Mouse (Mus musculus) heart, adult 2 months (tissue): ENCODE data around the gene Tfb1m. TPM values are rescaled to one million over a fixed set of nuclear protein-coding genes. Genes with fewer than 3 reads are reported as not detected.

Experiments
- DNase-seq, 2 experiments: peaks; one replicate each; pipeline ENCODE4 v3.0.0; 2021
- H3K27ac ChIP-seq: fragments of 200-600 bp; 2 replicates; pipeline ENCODE4 v1.8.1; 2022
- H3K27me3 ChIP-seq: fragments of 200-500 bp; 2 replicates; pipeline ENCODE4 v1.6.1; 2012; ENCODE audit warnings: mild to moderate bottlenecking, low read length, inconsistent platforms, mixed read lengths; ENCODE audit not compliant: control insufficient read depth, insufficient read depth
- H3K36me3 ChIP-seq: fragments of 200-500 bp; 2 replicates; pipeline ENCODE4 v1.6.1; 2012; ENCODE audit warnings: low read length, inconsistent platforms; ENCODE audit not compliant: control insufficient read depth, insufficient read depth
- H3K4me1 ChIP-seq: fragments of 200-500 bp; 2 replicates; pipeline ENCODE4 v1.6.1; 2011; ENCODE audit warnings: low read length; ENCODE audit not compliant: control insufficient read depth, insufficient read depth
- H3K4me3 ChIP-seq: fragments of 200-600 bp; 2 replicates; pipeline ENCODE4 v1.8.1; 2022
- H3K79me2 ChIP-seq: fragments of 200-500 bp; replicated peaks from 2 replicates; pipeline ENCODE4 v1.6.1; 2012; ENCODE audit warnings: mild to moderate bottlenecking, inconsistent platforms, low read length, moderate library complexity, mixed read lengths; ENCODE audit not compliant: control insufficient read depth, insufficient read depth
- H3K9ac ChIP-seq: fragments of 200-500 bp; 2 replicates; pipeline ENCODE4 v1.6.1; 2012; ENCODE audit warnings: low read depth, mild to moderate bottlenecking, control low read depth, inconsistent platforms, low read length, mixed read lengths
- CTCF ChIP-seq: fragments of 200-600 bp; IDR thresholded peaks from 2 replicates; pipeline ENCODE4 v1.8.1; 2022; ENCODE audit warnings: antibody characterized with exemption, mild to moderate bottlenecking, moderate library complexity
- EP300 ChIP-seq: fragments of 200-500 bp; IDR thresholded peaks from 2 replicates; pipeline ENCODE4 v1.6.1; 2011; ENCODE audit warnings: low read depth, low read length, control low read depth; ENCODE audit not compliant: insufficient read depth
- POLR2A ChIP-seq: fragments of 200-500 bp; IDR thresholded peaks from 2 replicates; pipeline ENCODE4 v1.6.1; 2011; ENCODE audit warnings: mild to moderate bottlenecking, low read depth, low read length, control low read depth; ENCODE audit not compliant: insufficient read depth
- WGBS: fragments of 180-500 bp; shearing (Covaris S2); methylation state at CpG from one replicate; pipeline ENCODE4 v1.1.7; 2018; 5-methylcytosine and 5-hydroxymethylcytosine counted together
- intact Hi-C: fragments of 180-260 bp; cut with DNase I; formaldehyde crosslinking; loops from one replicate; pipeline ENCODE4 v1.15.1; 2025
- polyA plus RNA-seq: library from polyadenylated mRNA; depleted of rRNA; stranded (reverse); fragments of >200 nt; gene quantifications from 2 replicates; pipeline ENCODE4 v1.2.3, GENCODE M21; 2012
- total RNA-seq, 2 experiments: library from RNA; stranded (reverse); gene quantifications; 2 replicates each; pipeline ENCODE4 v1.2.3; 2021

Gene Tfb1m
- total and polyA plus RNA-seq, 3 experiments: 4.8 to 11.0 (median 9.7) TPM

GRCm38 (mm10) chr17:3541033-3541432 lies 16.5 kb downstream of the Tfb1m start:
- Histone ChIP-seq H3K4me1 (no peaks in the 10 kb centered on the region), H3K36me3 (no peaks in the 10 kb centered on the region; the same call in 1 of the 2 replicates), H3K9ac (no peak overlapping the region), H3K4me3 (no peak overlapping the region), H3K27me3 (no peaks in the 10 kb centered on the region), H3K27ac (no peak overlapping the region), H3K79me2 (no peaks in the 10 kb centered on the region)
- WGBS: 85% methylated on average over 5 of the region's 5 CpGs
- intact Hi-C loops: no loop called here
- no peak for TF ChIP-seq POLR2A
- no peak for DNase-seq

GRCm38 (mm10) chr17:3540304-3540703 lies 17.3 kb downstream of the Tfb1m start:
- H3K4me1 ChIP-seq: no peaks in the 10 kb centered on the region
- intact Hi-C loops: no loop called here
- no peaks in the 10 kb centered on the region for H3K79me2 ChIP-seq
- no peaks in the 10 kb centered on the region; the same call in 1 of the 2 replicates for H3K36me3 ChIP-seq
- H3K27me3 ChIP-seq: no peaks in the 10 kb centered on the region
- no peak for TF ChIP-seq POLR2A
- no peak for TF ChIP-seq EP300
- no peak for TF ChIP-seq CTCF
- no peak for DNase-seq
- no peak overlapping the region for H3K27ac ChIP-seq
- H3K4me3 ChIP-seq: no peak overlapping the region
- no peak overlapping the region for H3K9ac ChIP-seq
- WGBS: 82% methylated on average over 2 of the region's 2 CpGs

- TF ChIP-seq POLR2A (no peak), CTCF (peak; percentile 67), EP300 (no peak)
- Histone ChIP-seq H3K4me1 (no peaks in the 10 kb centered on the region), H3K27ac (no peak overlapping the region), H3K79me2 (no peaks in the 10 kb centered on the region), H3K36me3 (no peaks in the 10 kb centered on the region), H3K27me3 (no peaks in the 10 kb centered on the region), H3K9ac (no peak overlapping the region), H3K4me3 (no peak overlapping the region)
- intact Hi-C loops: no loop called here
- 51% methylated on average over 1 of the region's 1 CpGs for WGBS
- no peak for DNase-seq
These were observed 24.2 kb downstream of the Tfb1m start for GRCm38 (mm10) chr17:3533425-3533824.

- no peak for DNase-seq
- TF ChIP-seq EP300 (no peak), POLR2A (no peak), CTCF (no peak)
- Histone ChIP-seq H3K36me3 (no peaks in the 10 kb centered on the region), H3K27ac (no peak within 1 kb of the TSS), H3K4me3 (no peak within 1 kb of the TSS), H3K27me3 (no peaks in the 10 kb centered on the region), H3K79me2 (no peaks in the 10 kb centered on the region), H3K4me1 (no peaks in the 10 kb centered on the region), H3K9ac (no peak within 1 kb of the TSS)
- intact Hi-C loops: no loop called here
- WGBS: 90% methylated on average over 4 of the region's 4 CpGs
These were observed 25.3 kb downstream of the Tfb1m start, which contains the start of gene Cldn20 for GRCm38 (mm10) chr17:3532254-3532653. Cldn20 (plus strand) TSS chr17:3532554.

- H3K36me3 ChIP-seq: no peaks in the 10 kb centered on the region
- no peak overlapping the region for H3K27ac ChIP-seq
- intact Hi-C loops: no loop called here
- WGBS: 47% methylated on average over 1 of the region's 1 CpGs
- no peak overlapping the region for H3K9ac ChIP-seq
- no peaks in the 10 kb centered on the region for H3K4me1 ChIP-seq
- H3K79me2 ChIP-seq: no peaks in the 10 kb centered on the region
- TF ChIP-seq POLR2A (no peak), EP300 (no peak), CTCF (no peak)
- no peak overlapping the region for H3K4me3 ChIP-seq
- no peak for DNase-seq
- H3K27me3 ChIP-seq: no peaks in the 10 kb centered on the region
These were observed 25.9 kb downstream of the Tfb1m start for GRCm38 (mm10) chr17:3531641-3532040.

GRCm38 (mm10) chr17:3530549-3530948 lies 27.0 kb downstream of the Tfb1m start:
- Histone ChIP-seq H3K36me3 (no peaks in the 10 kb centered on the region), H3K4me3 (no peak overlapping the region), H3K4me1 (no peaks in the 10 kb centered on the region), H3K9ac (no peak overlapping the region), H3K27me3 (no peaks in the 10 kb centered on the region), H3K79me2 (no peaks in the 10 kb centered on the region), H3K27ac (no peak overlapping the region)
- WGBS: 82% methylated on average over 7 of the region's 7 CpGs
- TF ChIP-seq POLR2A (no peak), EP300 (no peak), CTCF (no peak)
- no peak for DNase-seq
- intact Hi-C loops: no loop called here
